Mouse (Mus musculus): ENCODE results near the gene Gm11549. TPM values are rescaled to one million over a fixed set of nuclear protein-coding genes. Genes with fewer than 3 reads are reported as not detected.

Gene Gm11549
- polyA plus RNA-seq, 1 experiment from 2014 or later: not detected

- Histone ChIP-seq H3K4me1 (peaks cover 24% of the 10 kb centered on the region), H3K27me3 (ENCODE audit: low read depth, poor library complexity, severe bottlenecking) (no peaks in the 10 kb centered on the region), H3K36me3 (no peaks in the 10 kb centered on the region), H3K4me3 (no peak overlapping the region), H3K27ac (no peak overlapping the region), H3K9me3 (replicated peaks) (no peaks in the 10 kb centered on the region)
- no peak for DNase-seq (ENCODE audit: low spot score)
- WGBS: 82% methylated on average over 4 of the region's 4 CpGs
Observed at GRCm38 (mm10) chr3:36471856-36472255, 49.8 kb downstream of the Gm11549 start.

- no peak overlapping the region for H3K4me3 ChIP-seq
- H3K27ac ChIP-seq: no peak overlapping the region
- H3K27me3 ChIP-seq (ENCODE audit: low read depth, poor library complexity, severe bottlenecking): no peaks in the 10 kb centered on the region
- WGBS: 42% methylated on average over 2 of the region's 2 CpGs
- H3K9me3 ChIP-seq (replicated peaks): no peaks in the 10 kb centered on the region
- peaks cover 4% of the 10 kb centered on the region; the same call in 1 of the 2 replicates for H3K4me1 ChIP-seq
- no peak for DNase-seq (ENCODE audit: low spot score)
- no peaks in the 10 kb centered on the region for H3K36me3 ChIP-seq
Observed at GRCm38 (mm10) chr3:36468871-36469270, 52.7 kb downstream of the Gm11549 start.

- no peak overlapping the region for H3K4me3 ChIP-seq
- H3K4me1 ChIP-seq: peaks cover 4% of the 10 kb centered on the region; the same call in 1 of the 2 replicates
- H3K27ac ChIP-seq: no peak overlapping the region
- H3K36me3 ChIP-seq: no peaks in the 10 kb centered on the region
- H3K9me3 ChIP-seq (replicated peaks): no peaks in the 10 kb centered on the region
- DNase-seq (ENCODE audit: low spot score): no peak
- WGBS: 95% methylated on average over 7 of the region's 7 CpGs
- no peaks in the 10 kb centered on the region for H3K27me3 ChIP-seq (ENCODE audit: low read depth, poor library complexity, severe bottlenecking)
Observed at GRCm38 (mm10) chr3:36467632-36468031, 54.0 kb downstream of the Gm11549 start.

GRCm38 (mm10) chr3:36465538-36465937, 56.1 kb downstream of the Gm11549 start:
- Histone ChIP-seq H3K4me3 (no peak overlapping the region), H3K27ac (no peak overlapping the region), H3K36me3 (no peaks in the 10 kb centered on the region), H3K27me3 (ENCODE audit: low read depth, poor library complexity, severe bottlenecking) (no peaks in the 10 kb centered on the region), H3K4me1 (peaks cover 7% of the 10 kb centered on the region; the same call in 1 of the 2 replicates), H3K9me3 (replicated peaks) (no peaks in the 10 kb centered on the region)
- 76% methylated on average over 7 of the region's 7 CpGs for WGBS
- DNase-seq (ENCODE audit: low spot score): no peak

Small RNAs within 50 kb of the gene (microRNA-seq; reads per million reads assigned to microRNA genes)
- not detected for gene Mir7009

Other genes with a start within 250 kb of the Gm11549 start
- 99.2 and 115 TPM in 2 replicates for gene Anxa5, start 45.9 kb downstream of the Gm11549 start, polyA plus RNA-seq (2016; fragmentation: Nextera tagmentation; extraction: Ambion mirVana)
- 0.55 and 0.84 TPM in 2 replicates for gene 1810062G17Rik, start 45.9 kb downstream of the Gm11549 start, polyA plus RNA-seq (2016; fragmentation: Nextera tagmentation; extraction: Ambion mirVana)
- 93.1 and 98.5 TPM in 2 replicates for gene Exosc9, start 30.8 kb upstream of the Gm11549 start, polyA plus RNA-seq (2016; fragmentation: Nextera tagmentation; extraction: Ambion mirVana)
- 244 TPM in 2 replicates for gene Ccna2, start 50.3 kb upstream of the Gm11549 start, polyA plus RNA-seq (2016; fragmentation: Nextera tagmentation; extraction: Ambion mirVana)
- 14.1 and 18.9 TPM in 2 replicates for gene Bbs7, start 91.7 kb upstream of the Gm11549 start, polyA plus RNA-seq (2016; fragmentation: Nextera tagmentation; extraction: Ambion mirVana)
- gene Trpc3, start 168.4 kb upstream of the Gm11549 start, polyA plus RNA-seq (2016; fragmentation: Nextera tagmentation; extraction: Ambion mirVana): 1.5 TPM in 2 replicates

Measured in limb, embryonic 10.5 days (tissue).